Mouse (Mus musculus) retina, postnatal 7 days (tissue): ENCODE results near the gene Rab22a.
"Not testable (repeated sequence)": the region's sequence is repeated elsewhere in the genome, so short reads cannot be mapped to it uniquely, and the experiment has no call there.

Experiments
- DNase-seq: peaks from one replicate; pipeline ENCODE4 v3.0.0-alpha.2; 2012; ENCODE audit warnings: low read depth, low spot score

Rab22a gene

DNA sequence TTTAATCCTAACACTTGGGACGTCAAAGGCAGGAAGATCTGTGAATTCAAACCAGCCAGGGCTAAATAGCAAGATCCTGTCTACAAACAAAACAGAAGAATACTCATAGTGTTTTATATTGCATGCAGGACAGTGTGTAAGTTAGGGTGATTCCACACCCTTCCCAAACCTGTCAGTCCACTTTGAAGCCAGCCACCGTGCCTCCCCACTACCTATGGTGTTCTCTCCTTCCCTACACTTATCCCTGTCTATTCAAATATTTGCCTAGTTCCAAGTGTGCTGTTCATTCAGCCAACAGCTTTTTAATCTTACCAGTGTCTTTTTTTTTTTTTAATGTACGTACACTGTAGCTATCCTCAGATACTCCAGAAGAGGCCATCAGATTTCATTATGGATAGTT, 7.3 kb downstream of the Rab22a start:
- DNase-seq = no peak

DNA sequence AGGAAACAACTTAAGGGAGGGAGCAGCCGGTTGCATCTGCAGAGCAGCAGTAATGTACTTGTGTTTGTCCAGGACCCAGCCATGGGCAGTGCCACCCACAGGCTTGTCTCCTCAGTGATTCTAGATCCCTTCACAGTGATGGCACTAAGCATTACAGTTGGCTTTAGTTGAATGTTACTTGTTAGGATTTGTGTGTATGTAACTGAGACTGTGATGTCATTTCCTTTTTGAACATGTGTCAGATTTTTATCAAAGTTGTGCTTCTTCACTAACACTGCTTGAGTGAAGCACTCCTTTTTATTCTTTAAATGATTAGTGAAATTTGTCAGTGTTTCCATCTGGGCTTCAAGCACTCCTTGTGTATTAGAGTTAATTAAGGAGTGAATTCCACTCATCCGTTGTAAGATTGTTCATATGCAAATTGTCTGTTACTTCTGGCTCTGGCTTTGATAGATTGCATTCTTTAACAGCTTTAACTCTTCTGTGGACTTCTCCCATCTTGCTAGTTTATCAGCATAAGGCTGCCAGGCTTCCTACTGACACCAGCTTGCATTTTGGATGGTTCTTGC, 12.9 kb downstream of the Rab22a start:
- DNase-seq = no peak

DNA sequence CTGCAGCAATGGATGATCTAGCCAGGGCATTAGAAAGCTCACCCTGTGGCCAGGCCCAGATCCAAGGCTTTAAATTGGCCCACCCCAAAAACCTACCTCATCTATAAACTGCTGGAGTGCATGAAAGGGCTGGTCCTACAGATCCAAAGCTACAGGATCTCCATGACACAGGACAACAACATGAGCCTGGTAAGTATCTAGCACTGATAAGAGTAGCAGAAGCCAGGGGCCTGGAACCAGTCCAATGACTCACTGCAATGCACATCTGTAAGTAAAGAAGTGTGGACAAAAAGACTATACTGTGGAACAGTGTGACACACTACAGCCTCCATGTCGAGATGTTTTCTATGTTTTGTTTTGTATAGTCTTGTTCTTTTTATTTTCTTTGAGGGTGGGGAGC, 13.9 kb downstream of the Rab22a start:
- no peak for DNase-seq

DNA sequence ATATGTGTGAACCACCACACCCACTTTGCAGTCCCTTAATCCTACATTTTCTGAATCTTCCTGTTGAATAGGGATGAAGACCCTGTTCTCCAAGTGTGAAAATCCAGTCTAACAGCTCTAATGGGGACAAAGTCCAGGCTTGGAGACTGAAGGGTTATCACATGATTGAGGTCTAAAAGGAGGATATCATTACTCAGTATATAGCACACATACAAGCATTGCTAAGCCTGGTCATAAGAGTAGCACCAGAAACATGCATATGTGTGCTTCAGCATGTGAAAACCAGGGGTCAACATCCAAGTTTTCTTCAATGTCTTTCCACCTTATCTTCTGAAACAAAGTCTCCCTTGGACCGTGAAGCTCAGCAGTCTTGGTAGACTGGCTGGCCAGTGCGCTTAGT, 19.0 kb downstream of the Rab22a start:
- no peak for DNase-seq

DNA sequence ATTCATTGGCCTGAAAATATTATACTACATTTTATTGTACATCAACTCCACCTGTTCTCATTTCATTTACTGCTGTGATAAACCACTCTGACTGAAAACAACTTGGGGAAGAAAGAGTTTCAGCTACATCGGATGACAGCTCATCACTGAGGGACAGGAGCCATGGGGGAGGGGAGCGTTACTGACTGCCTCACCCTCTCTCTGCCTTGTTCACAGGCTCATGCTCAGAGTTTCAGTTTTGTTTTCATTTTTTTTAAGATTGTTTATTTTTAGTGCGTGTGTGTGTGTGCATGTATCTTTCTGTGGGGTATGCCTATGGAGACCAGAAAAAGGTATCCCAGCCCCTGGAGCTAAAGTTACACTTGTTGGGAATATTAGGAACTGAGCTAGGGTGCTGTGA, 19.7 kb downstream of the Rab22a start:
- no peak for DNase-seq

DNA sequence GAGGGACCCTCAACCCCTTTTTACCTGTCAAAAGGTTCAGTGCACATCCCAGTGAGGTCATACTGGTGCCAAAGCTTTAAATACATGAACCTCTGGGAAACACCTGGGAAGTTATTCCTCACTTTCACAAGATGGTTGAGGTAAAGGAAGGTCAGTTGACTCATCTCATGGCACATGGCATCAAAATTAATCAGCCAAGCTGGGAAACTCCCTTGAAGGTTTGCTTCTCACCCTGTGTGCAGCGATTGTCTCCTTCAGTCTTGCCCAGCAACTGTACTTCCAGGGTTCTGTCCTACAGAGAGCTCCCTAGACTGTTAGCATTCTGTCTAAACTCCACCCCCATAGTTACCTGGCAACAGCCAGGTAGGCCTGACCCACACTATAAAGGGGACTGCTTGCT, 20.6 kb downstream of the Rab22a start:
- DNase-seq = no peak

DNA sequence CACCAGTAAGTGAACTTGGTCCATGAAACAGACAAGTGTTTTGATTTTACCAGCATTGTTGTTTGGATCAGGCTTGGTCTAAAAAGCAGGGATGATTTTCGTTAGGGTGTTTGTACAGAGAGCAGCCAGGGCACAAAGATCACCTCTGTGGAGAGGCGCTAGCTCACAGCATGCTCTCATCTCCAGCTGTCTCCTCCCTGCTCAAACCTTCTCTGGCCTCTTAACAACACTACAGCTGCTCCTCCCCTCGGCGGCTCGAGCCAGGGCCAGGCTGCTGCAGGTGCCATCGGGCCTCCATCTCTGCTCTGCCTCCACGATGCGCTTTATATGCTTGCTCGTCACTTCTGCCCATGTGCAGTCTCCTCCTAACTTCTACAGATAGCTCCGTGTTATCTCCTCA, 23.2 kb downstream of the Rab22a start:
- no peak for DNase-seq

DNA sequence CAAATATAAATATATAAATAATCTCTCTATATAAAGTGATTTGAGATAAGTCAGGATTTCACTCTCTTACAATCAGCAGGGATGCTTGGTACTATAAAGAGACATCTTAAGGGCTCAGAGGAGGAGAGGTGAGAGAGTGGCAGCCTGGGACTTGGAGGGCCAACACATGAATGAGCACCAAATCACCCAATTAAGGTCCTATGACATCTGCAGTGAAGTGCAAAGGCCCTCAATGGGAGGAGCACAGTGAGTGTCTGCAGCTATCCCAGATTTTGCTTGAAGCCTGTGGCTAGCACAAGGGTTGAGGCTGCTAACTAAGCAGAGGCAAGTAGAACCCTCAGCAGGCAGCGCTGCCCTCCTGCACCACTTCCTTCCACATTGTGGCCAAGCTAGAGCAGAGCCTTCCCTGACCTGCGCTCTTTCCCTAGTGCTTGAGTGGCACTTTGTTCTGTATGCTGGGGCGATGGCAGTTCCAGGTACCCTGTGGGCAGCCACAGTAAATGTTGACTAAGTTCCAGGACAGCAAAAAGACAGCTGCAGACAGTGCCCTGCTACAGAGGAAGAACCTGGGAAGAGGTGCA, 26.3 kb downstream of the Rab22a start:
- DNase-seq = no peak

DNA sequence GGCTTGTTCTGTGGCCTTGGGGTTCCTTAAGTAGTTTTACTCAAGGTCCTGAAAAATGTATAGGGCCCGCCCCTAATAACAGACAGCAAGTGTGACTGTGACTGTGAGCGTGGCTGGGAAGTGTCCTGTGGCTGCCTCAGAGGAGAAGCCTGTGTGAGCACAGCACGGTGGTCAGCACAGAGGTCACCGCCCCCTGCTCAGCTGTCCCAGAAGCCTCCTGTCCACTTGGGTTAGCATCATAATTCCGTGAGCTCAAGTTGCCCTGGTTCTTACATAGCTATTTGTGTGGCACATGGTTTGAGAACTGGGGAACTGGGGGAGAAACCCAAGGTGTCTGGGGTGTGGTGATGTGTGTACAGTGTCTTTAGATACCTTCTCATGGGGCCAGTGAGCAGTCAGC, 27.8 kb downstream of the Rab22a start:
- DNase-seq = no peak

DNA sequence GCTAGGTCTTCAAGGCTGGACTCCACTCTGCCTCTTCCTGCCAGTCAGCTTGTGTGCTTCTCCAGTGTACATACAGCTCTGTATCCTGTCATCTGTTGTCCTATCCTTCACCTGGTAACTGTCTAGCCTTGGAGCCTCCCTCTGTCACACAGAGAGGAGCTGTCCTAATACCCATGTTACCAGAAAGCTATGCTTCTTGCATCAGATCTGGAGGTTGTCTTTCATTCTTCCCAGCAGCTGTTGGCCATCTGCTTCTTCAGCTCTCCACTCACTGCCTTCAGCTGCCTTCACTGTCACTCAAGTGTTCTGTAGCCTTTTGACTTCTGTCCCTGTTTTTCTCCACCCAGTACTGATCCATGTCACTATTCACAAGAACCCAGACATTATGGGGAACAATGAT, 30.3 kb downstream of the Rab22a start:
- no peak for DNase-seq

DNA sequence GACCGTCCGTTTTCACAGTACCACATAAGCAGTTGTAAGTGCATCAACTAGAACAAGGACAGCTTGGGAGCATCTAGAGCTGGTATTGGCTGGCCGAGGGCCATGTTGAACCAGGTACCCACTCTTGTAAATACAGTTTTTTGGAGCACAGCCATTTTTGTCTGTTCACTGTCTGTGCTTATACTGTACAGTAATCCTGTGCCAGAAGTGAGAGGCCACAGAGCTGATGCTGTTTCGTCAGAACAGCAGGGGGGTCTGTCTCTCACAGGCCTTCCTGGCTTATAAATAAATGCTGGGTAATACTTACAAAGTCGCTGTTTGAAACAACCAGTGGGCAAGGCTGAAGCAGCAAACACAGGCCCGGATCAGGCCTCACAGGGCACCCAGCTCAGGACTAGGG, 32.2 kb downstream of the Rab22a start:
- DNase-seq = no peak

DNA sequence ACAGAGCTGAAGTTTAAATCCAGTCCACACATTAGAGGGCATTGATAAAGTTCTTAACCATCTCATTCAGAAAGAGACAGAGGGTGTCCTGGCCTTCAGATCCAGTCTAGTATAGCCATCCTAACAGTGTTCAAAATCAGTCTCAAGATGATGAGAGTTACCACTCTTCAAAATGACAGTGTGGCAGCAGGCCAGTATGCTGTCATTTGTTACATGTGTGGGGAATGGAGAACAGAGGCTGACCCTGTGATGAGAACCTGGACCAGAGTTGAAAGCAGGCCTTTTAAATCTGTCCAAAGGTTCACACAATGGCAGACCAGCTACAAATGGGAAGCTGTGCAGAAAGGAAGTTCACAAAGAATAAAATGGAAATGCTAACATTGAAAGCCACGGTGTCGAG, 33.1 kb downstream of the Rab22a start:
- no peak for DNase-seq

DNA sequence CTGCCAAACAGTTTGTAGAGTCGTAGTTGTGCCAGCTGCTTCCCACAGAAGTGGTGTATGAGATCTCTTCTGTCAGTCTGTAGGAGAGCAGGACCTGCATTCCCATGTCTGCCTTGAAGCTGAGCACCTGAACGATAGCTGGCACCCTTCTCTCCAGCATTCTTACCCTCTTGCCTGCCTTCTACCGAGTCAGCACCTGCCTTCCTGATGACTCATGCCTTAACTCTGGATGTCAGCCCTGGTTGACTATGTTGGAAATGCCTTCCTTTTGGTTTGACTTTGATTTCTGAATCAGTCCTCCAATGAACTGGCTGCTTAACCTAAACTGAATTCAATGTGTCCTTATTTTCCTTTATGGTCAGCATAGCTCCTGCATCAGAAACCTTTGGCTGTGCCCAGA, 39.3 kb downstream of the Rab22a start:
- no peak for DNase-seq

DNA sequence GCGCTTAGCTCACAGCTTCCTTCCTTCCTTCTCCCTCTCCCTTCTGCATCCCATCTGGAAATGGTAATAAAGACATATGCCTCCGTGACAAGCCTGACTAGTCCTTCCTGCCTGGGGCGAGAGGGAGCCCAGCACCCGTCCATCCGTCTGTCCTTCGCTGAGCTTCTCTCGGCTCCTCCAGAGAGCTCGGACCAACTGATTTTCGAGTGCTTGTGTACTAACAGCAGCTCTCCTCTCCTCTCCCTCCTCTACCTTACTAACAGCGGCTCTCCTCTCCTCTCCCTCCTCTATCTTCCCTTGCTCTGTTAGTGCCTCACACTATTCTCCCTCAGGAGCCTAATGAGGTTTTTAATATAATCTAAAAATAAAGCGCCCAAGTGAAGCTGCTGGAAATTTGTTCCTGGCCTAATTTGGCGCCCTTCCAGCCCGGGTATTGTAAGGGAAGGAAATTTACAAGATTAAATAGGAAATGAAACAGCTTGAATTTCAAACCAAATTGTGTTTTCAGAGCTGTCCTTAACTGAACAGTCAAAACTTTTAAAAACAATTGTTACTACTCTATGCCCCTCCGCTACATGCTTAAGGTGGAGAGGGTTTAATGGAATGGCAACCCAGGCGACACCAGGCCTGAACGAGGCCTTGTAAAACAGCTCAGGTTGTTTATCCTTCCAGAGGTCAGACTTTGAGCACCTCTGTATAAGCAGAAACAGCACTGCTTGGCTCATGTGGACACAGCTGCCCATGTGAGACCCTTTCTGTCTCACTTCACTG, 42.7 kb downstream of the Rab22a start:
- no peak for DNase-seq

DNA sequence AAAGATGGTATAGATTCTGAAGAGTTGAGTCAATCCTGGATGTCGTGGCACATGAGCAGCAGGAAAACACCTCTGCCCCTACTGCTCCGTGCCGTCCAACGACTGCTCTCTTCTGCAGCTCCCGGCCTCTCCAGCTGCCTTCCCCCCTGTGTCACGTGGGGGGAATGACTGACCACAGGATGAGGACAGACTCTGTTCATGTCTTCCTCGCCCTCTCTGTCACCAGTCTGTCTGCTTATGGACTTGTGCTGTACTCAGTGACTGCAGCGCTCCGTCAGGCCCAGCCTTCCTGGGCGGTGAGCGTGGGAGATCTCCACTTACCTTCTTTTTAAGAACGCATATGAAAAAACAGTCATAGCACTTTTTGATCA, 43.3 kb downstream of the Rab22a start:
- DNase-seq = no peak

DNA sequence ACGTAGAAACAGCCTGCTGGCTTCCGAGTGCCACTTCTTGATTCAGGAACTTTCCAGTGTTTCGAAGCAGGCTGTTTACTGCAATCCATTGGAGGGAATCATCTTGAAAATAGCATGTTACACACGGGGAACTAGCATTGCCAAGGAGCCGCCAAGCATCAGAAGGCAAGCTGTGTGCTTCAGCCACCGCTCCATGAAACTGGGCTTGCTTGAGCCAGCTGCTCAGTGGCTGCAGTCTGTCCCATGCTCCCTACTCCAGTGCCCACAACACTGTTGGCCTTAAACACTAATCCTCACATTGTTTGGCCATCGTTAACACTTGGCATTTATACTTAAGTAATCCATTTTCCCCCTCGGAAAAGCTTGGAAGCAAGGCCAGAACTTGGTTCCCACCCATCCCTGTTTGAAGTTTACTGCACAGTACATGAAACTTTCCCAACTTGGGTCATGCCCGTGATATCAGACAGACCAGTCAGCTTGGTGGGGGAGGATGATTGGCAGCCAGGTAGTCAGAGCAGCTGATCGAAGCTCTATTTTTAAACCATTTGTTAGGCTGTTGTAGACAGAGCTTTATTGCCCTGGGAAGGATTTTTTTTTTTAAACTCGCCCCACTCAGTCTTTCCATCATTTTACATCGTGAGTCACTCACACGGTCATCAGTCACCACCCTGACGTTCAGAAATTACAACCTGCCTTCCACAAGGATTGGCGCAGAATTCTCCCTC, 46.4 kb downstream of the Rab22a start:
- DNase-seq = no peak

DNA sequence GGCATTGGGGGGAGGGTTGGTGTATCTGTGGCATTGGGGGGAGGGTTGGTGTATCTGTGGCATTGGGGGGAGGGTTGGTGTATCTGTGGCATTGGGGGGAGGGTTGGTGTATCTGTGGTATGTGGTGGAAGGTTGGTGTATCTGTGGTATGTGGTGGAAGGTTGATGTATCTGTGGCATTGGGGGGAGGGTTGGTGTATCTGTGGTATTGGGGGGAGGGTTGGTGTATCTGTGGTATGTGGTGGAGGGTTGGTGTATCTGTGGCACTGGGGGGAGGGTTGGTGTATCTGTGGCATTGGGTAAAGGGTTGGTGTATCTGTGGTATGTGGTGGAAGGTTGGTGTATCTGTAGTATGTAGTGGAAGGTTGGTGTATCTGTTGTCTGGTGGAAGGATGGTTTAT, 48.1 kb downstream of the Rab22a start:
- not testable (repeated sequence) for DNase-seq

DNA sequence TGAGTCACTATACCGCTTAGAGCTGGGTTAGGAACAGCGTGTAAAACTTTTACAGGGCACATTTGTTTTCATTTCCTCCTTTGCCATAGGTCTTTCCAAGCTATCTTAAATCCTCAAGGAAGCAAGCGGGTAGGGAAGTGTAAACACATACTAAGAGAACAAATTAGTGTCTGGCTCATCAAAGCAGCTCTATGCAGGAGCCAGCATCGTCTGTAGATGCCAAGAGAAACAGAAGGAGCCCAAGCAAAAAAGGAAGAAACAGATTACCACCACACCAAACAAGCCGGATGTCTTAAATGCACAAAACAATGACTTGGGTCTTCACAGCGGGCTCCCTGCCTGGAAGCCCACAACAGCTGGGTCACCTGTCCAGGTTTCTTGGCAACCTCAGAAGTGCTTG, 50.6 kb downstream of the Rab22a start:
- DNase-seq = no peak

DNA sequence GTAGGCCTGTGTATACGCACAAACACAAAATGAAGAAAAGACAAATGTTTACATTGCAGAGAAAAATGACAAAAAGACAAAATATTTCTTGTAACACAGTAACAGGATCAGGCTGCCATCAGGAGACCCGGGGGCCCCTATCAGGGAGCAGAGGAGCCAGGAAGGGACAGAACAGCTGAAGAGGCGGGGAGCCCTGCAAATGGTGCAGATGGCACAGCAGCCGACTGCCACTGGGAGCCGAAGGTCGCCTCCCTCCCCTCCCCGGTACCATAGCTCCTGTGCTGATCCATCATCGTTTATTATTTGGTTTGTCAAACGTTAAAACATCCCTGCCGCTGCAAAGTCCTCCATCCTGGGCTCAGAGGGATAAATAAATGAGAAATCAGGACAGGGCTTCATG, 53.1 kb downstream of the Rab22a start:
- DNase-seq = no peak

DNA sequence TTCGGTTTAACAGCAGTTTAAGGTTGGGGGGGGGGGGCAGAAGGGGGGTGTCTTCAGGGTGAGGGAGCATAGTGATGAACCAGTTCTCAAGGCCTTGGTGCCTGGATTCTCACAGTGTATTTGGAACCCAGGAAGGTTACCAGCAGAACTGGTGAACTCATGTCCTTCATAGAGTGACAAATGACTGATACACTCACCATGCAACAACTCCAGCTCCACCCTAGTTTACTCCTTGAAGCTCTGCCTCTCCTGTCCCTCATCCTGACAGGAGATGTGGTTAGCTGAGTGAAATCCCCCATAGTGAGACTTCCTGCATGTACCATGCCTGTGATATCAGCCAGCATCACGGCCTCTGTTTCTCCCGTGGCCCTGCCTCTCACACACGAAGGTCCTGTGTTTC, 53.7 kb downstream of the Rab22a start:
- DNase-seq = no peak

DNA sequence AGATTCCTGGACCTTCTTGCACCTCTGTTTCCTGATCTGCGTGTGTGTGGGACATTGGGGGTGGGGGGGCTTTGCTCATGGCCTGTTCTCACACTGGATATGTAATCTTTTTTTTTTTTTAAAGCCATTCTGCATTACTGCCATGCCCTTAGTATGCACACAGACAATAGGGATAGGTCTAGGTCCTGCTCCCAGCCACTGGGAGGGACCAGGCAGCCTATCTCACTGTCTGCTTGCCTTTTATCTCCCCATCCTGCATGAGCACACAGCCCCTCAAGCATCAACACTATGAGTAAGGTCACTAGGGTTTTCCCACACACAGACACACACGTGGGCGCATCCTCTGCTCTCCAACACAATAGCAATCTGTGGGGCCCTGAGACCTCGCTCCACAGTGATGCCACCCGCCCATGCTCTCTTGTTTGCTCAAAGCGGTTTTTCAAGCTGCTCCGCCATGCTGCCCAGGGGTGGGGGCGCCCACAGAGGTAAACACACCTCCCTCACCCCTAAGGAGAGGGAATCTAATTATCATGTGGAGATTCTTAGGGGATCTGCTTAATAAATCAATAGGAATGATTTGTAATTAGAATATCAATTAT, 55.2 kb downstream of the Rab22a start:
- no peak for DNase-seq

DNA sequence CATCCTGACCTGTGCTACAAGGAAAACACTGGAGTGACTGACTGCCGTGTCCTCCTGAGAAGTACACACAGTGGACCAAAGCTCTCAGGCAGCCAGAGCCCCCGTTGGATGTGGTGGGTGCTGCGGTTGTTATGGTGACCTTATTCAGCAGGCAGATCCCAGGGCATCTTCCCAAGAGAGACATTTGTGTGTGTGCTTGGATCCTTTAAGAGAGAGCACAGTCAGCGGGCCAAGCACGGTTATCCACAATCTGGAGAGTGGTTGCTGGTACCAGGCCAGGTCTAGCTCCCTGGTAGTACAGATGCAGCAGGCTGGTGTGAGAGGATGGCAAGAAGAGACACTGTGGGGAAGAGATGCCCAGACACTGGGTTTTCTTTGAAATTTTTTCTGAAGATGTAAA, 57.4 kb downstream of the Rab22a start:
- no peak for DNase-seq
